Mouse (Mus musculus) Patski (cell line): ENCODE results near the gene Ccdc34. TPM values are rescaled to one million over a fixed set of nuclear protein-coding genes. Genes with fewer than 3 reads are reported as not detected.

Experiments used
- ATAC-seq: fragments of 100-300 bp; one replicate; pipeline ENCODE4 v1.8.0; 2021
- CTCF ChIA-PET: fragments of 350-600 bp; sonication (Branson Sonifier 250); formaldehyde crosslinking; loops from one replicate; lab custom pipeline; 2022; ENCODE audit warnings: inconsistent platforms; lab: Charles Lee
- POLR2A ChIA-PET: fragments of 350-600 bp; sonication (Branson Sonifier 250); formaldehyde crosslinking; loops from one replicate; lab custom pipeline; 2022; ENCODE audit warnings: antibody characterized with exemption, inconsistent platforms; lab: Charles Lee
- DNase-seq: peaks from one replicate; pipeline ENCODE4 v3.0.0-alpha.2; 2011; ENCODE audit warnings: low read depth, low spot score
- H3K27me3 ChIP-seq: fragments of 371-371 bp; one replicate; pipeline ENCODE4 v1.5.1; 2021
- CTCF ChIP-seq: fragments of 100-300 bp; IDR thresholded peaks from one replicate; pipeline ENCODE4 v1.5.1; 2021
- in situ Hi-C: fragments of 300-500 bp; cut with MboI; formaldehyde crosslinking; loops from 3 replicates; pipeline ENCODE4 v1.11.1; 2018; ENCODE audit warnings: low pct_unique_long_range_greater_than_20kb, mixed read lengths
- polyA plus RNA-seq: library from polyadenylated mRNA; unstranded; gene quantifications from one replicate; pipeline ENCODE4 v1.2.3, GENCODE M21; 2021

The Ccdc34 gene
- polyA plus RNA-seq, 1 experiment from 2014 or later: 30.9 TPM

GRCm38 (mm10) chr2:110184071-110184470, 166.5 kb downstream of the Ccdc34 start:
- in situ Hi-C loops: loop anchor here (10.0 kb wide), 1 partner anchor 109 kb away; no protein-coding TSS in a partner anchor
- no peak for ATAC-seq
- CTCF ChIA-PET: interaction anchor here (0.8 to 2.1 kb wide), 2 partner anchors 9 to 113 kb away, joined by 3 to 7 read pairs; no protein-coding TSS in a partner anchor
- POLR2A ChIA-PET: no interaction called here
- TF ChIP-seq CTCF: no peak
- DNase-seq: no peak
- H3K27me3 ChIP-seq: no peaks in the 10 kb centered on the region

- POLR2A ChIA-PET: interaction anchor here (0.6 kb wide), 1 partner anchor 251 kb away, joined by 5 read pairs; no protein-coding TSS in a partner anchor
- ATAC-seq: peak; percentile 90
- no peak for TF ChIP-seq CTCF
- in situ Hi-C loops: loop anchor here (10.0 kb wide), 1 partner anchor 112 kb away; no protein-coding TSS in a partner anchor
- no peaks in the 10 kb centered on the region for H3K27me3 ChIP-seq
- CTCF ChIA-PET: interaction anchor here (0.6 to 1.3 kb wide), 3 partner anchors 167 to 481 kb away, joined by 3 read pairs; no protein-coding TSS in a partner anchor
- DNase-seq: peak; percentile 91
Measured at GRCm38 (mm10) chr2:110186427-110186980, 168.9 kb downstream of the Ccdc34 start.

GRCm38 (mm10) chr2:110188696-110189397, 171.2 kb downstream of the Ccdc34 start:
- DNase-seq (no peak), ATAC-seq (no peak)
- no peaks in the 10 kb centered on the region for H3K27me3 ChIP-seq
- in situ Hi-C loops: loop anchor here (10.0 kb wide), 1 partner anchor 114 kb away; no protein-coding TSS in a partner anchor
- ChIA-PET CTCF (interaction anchor here (0.9 to 2.2 kb wide), 5 partner anchors 8 to 285 kb away, joined by 3 to 12 read pairs (median 4); partner anchors contain the start of gene Lgr4), POLR2A (no interaction called here)
- no peak for TF ChIP-seq CTCF

GRCm38 (mm10) chr2:110190416-110190815, 172.8 kb downstream of the Ccdc34 start:
- ChIA-PET POLR2A (no interaction called here), CTCF (interaction anchor here (0.8 to 2.2 kb wide), 3 partner anchors 18 to 127 kb away, joined by 3 to 12 read pairs (median 3); no protein-coding TSS in a partner anchor)
- ATAC-seq: no peak
- TF ChIP-seq CTCF: no peak
- DNase-seq: no peak
- H3K27me3 ChIP-seq: no peaks in the 10 kb centered on the region
- in situ Hi-C loops: loop anchor here (10.0 kb wide), 1 partner anchor 476 kb away; no protein-coding TSS in a partner anchor

- ATAC-seq (no peak), DNase-seq (no peak)
- no peaks in the 10 kb centered on the region for H3K27me3 ChIP-seq
- CTCF ChIA-PET: interaction anchor here (0.7 to 1.0 kb wide), 3 partner anchors 24 to 271 kb away, joined by 3 read pairs; no protein-coding TSS in a partner anchor
- no peak for TF ChIP-seq CTCF
- in situ Hi-C loops: loop anchor here (10.0 kb wide), 1 partner anchor 476 kb away; no protein-coding TSS in a partner anchor
- POLR2A ChIA-PET: interaction anchor here (0.6 to 0.7 kb wide), 2 partner anchors 112 to 148 kb away, joined by 3 read pairs; no protein-coding TSS in a partner anchor
Measured at GRCm38 (mm10) chr2:110191186-110191690, 173.6 kb downstream of the Ccdc34 start.

- POLR2A ChIA-PET: interaction anchor here (0.7 to 0.8 kb wide), 2 partner anchors 149 to 274 kb away, joined by 3 to 4 read pairs; no protein-coding TSS in a partner anchor
- CTCF ChIA-PET: interaction anchor here (0.7 to 1.8 kb wide), 11 partner anchors 8 to 373 kb away, joined by 3 to 8 read pairs (median 3); partner anchors contain the start of gene Ccdc34
- in situ Hi-C loops: loop anchor here (10.0 kb wide), 1 partner anchor 477 kb away; no protein-coding TSS in a partner anchor
- ATAC-seq: peak; percentile 82
- DNase-seq: peak; percentile 89
- TF ChIP-seq CTCF: no peak
- no peaks in the 10 kb centered on the region for H3K27me3 ChIP-seq
Measured at GRCm38 (mm10) chr2:110191965-110192701, 174.5 kb downstream of the Ccdc34 start.

- DNase-seq (no peak), ATAC-seq (peak; percentile 53)
- CTCF ChIA-PET: interaction anchor here (0.7 to 1.8 kb wide), 12 partner anchors 9 to 372 kb away, joined by 3 to 8 read pairs (median 3); partner anchors contain the start of gene Ccdc34
- peak; percentile 33 for TF ChIP-seq CTCF
- H3K27me3 ChIP-seq: no peaks in the 10 kb centered on the region
- POLR2A ChIA-PET: interaction anchor here (0.8 to 0.9 kb wide), 2 partner anchors 265 to 275 kb away, joined by 4 to 8 read pairs; no protein-coding TSS in a partner anchor
- in situ Hi-C loops: loop anchor here (10.0 kb wide), 1 partner anchor 478 kb away; no protein-coding TSS in a partner anchor
Measured at GRCm38 (mm10) chr2:110192702-110193312, 175.2 kb downstream of the Ccdc34 start.

GRCm38 (mm10) chr2:110196551-110196950, 178.9 kb downstream of the Ccdc34 start:
- ATAC-seq (no peak), DNase-seq (no peak)
- in situ Hi-C loops: loop anchor here (10.0 kb wide), 1 partner anchor 482 kb away; no protein-coding TSS in a partner anchor
- no peak for TF ChIP-seq CTCF
- ChIA-PET POLR2A (no interaction called here), CTCF (interaction anchor here (1.3 to 1.6 kb wide), 4 partner anchors 8 to 286 kb away, joined by 3 to 7 read pairs (median 4); no protein-coding TSS in a partner anchor)
- H3K27me3 ChIP-seq: no peaks in the 10 kb centered on the region

- DNase-seq: no peak
- in situ Hi-C loops: loop anchor here (5.0 to 10.0 kb wide), 3 partner anchors 137 to 485 kb away; partner anchors contain the start of gene Ccdc34
- ChIA-PET CTCF (interaction anchor here (1.6 to 1.7 kb wide), 2 partner anchors 21 to 137 kb away, joined by 4 to 8 read pairs; no protein-coding TSS in a partner anchor), POLR2A (no interaction called here)
- no peaks in the 10 kb centered on the region for H3K27me3 ChIP-seq
- ATAC-seq: no peak
- no peak for TF ChIP-seq CTCF
Measured at GRCm38 (mm10) chr2:110199648-110200047, 182.0 kb downstream of the Ccdc34 start.
